Mouse (Mus musculus) stomach, embryonic 14.5 days (tissue): ENCODE data around the gene Dlgap1. TPM values are rescaled to one million over a fixed set of nuclear protein-coding genes. Genes with fewer than 3 reads are reported as not detected.

Experiments used
- ATAC-seq: fragments of 200-750 bp; cut with Nextera tagmentation; 2 replicates; pipeline ENCODE4 v1.8.0; 2017; ENCODE audit warnings: low read depth, moderate TSS enrichment; ENCODE audit not compliant: insufficient number of reproducible peaks, insufficient read depth, low FRiP score
- H3K27ac ChIP-seq: fragments of 300-500 bp; sonication (generic); 2 replicates; pipeline ENCODE4 v1.5.1; 2014; ENCODE audit warnings: mild to moderate bottlenecking, low read length, moderate library complexity, mixed read lengths
- H3K27me3 ChIP-seq: fragments of 300-500 bp; sonication (generic); 2 replicates; pipeline ENCODE4 v1.6.1; 2014; ENCODE audit warnings: low read length, control low read depth, mixed read lengths; ENCODE audit not compliant: control insufficient read depth, insufficient read depth
- H3K36me3 ChIP-seq: fragments of 300-500 bp; sonication (generic); 2 replicates; pipeline ENCODE4 v1.6.1; 2014; ENCODE audit warnings: mild to moderate bottlenecking, control low read depth, low read length, moderate library complexity, mixed read lengths; ENCODE audit not compliant: control insufficient read depth, insufficient read depth
- H3K4me1 ChIP-seq: fragments of 300-500 bp; sonication (generic); 2 replicates; pipeline ENCODE4 v1.6.1; 2014; ENCODE audit warnings: low read length, control low read depth, mixed read lengths; ENCODE audit not compliant: control insufficient read depth, insufficient read depth
- H3K4me2 ChIP-seq: fragments of 300-500 bp; sonication (generic); replicated peaks from 2 replicates; pipeline ENCODE4 v1.6.1; 2014; ENCODE audit warnings: low read depth, low read length, control low read depth
- H3K4me3 ChIP-seq: fragments of 300-500 bp; sonication (generic); 2 replicates; pipeline ENCODE4 v1.5.1; 2014; ENCODE audit warnings: low read depth, low read length, control low read depth
- H3K9ac ChIP-seq: fragments of 300-500 bp; sonication (generic); replicated peaks from 2 replicates; pipeline ENCODE4 v1.6.1; 2014; ENCODE audit warnings: low read depth, mild to moderate bottlenecking, control low read depth, low read length, moderate library complexity, mixed read lengths
- H3K9me3 ChIP-seq: fragments of 300-500 bp; sonication (generic); 2 replicates; pipeline ENCODE4 v1.6.1; 2016; ENCODE audit warnings: low read depth, low read length, control low read depth; ENCODE audit not compliant: control insufficient read depth
- WGBS: fragments of 180-500 bp; shearing (Covaris S2); extraction: QIAGEN DNeasy Blood & Tissue Kit; methylation state at CpG from one replicate; pipeline ENCODE4 v1.1.7; 2014; 5-methylcytosine and 5-hydroxymethylcytosine counted together
- polyA plus RNA-seq: library from polyadenylated mRNA; unstranded; fragments of >200 nt; fragmentation: Nextera tagmentation; extraction: Ambion mirVana; gene quantifications from 2 replicates; pipeline ENCODE4 v1.2.1, GENCODE M21; 2014

Gene Dlgap1
- polyA plus RNA-seq, 1 experiment from 2014 or later = 3.8 TPM

GRCm38 (mm10) chr17:70434549-70434948 is 465.7 kb downstream of the Dlgap1 start:
- H3K4me2 ChIP-seq = no peak overlapping the region
- H3K9me3 ChIP-seq = no peaks in the 10 kb centered on the region
- 84% methylated on average over 6 of the region's 6 CpGs for WGBS
- no peaks in the 10 kb centered on the region for H3K4me1 ChIP-seq
- H3K27me3 ChIP-seq = no peaks in the 10 kb centered on the region
- ATAC-seq = no peak
- H3K27ac ChIP-seq = no peak overlapping the region
- H3K36me3 ChIP-seq = no peaks in the 10 kb centered on the region
- H3K4me3 ChIP-seq = no peak overlapping the region
- no peak overlapping the region for H3K9ac ChIP-seq

DNA sequence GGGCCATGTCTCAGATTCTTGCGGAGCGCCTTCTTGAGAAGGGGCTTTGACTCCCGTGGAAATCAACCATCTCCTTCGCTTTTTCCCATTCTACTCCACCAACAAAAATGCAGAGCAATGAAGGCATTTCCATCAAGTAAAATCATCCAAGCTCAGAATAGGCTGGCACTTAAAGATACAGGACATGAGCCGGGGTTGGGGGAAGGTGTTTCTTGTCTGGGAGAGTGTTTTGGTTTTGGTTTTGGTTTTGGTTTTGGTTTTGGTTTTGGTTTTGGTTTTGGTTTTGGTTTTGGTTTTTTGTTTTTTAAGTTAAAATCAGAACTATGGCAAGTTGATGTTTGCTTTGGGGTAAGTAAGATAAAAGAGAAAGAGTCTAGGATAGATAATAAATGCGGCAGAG is 466.7 kb downstream of the Dlgap1 start:
- Histone ChIP-seq H3K4me2 (no peak overlapping the region), H3K27me3 (no peaks in the 10 kb centered on the region), H3K4me3 (no peak overlapping the region), H3K9me3 (no peaks in the 10 kb centered on the region), H3K27ac (no peak overlapping the region), H3K4me1 (no peaks in the 10 kb centered on the region), H3K9ac (no peak overlapping the region), H3K36me3 (no peaks in the 10 kb centered on the region)
- WGBS = 82% methylated on average over 6 of the region's 6 CpGs
- no peak for ATAC-seq

- no peak overlapping the region for H3K27ac ChIP-seq
- no peak for ATAC-seq
- 77% methylated on average over 5 of the region's 5 CpGs for WGBS
- no peak overlapping the region for H3K4me2 ChIP-seq
- no peak overlapping the region for H3K4me3 ChIP-seq
- H3K9ac ChIP-seq = no peak overlapping the region
- H3K4me1 ChIP-seq = no peaks in the 10 kb centered on the region
- H3K9me3 ChIP-seq = no peaks in the 10 kb centered on the region
- no peaks in the 10 kb centered on the region for H3K27me3 ChIP-seq
- H3K36me3 ChIP-seq = no peaks in the 10 kb centered on the region
Observed at GRCm38 (mm10) chr17:70437229-70437628, 468.4 kb downstream of the Dlgap1 start.

DNA sequence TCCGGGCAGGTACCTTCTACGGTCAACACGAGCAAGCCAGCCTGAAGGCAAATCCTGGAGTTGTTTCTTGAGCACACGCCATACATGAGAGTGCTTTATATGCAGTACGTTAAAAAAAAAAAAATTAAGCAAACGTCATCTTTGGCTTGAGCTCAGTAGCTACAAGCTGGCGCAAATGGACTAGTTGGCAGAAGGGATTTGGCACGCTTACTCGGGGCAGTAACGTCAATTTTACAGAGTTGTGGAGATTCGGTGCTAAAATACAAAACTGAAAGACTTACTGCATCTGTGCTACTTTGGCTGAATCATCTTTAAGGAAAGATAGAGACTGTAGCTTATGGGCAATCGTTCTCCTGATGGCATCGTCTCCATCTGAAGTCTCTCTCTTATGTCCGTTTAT is 474.1 kb downstream of the Dlgap1 start:
- Histone ChIP-seq H3K36me3 (no peaks in the 10 kb centered on the region), H3K9ac (no peak overlapping the region), H3K4me1 (no peaks in the 10 kb centered on the region), H3K27ac (no peak overlapping the region), H3K4me3 (no peak overlapping the region), H3K9me3 (no peaks in the 10 kb centered on the region), H3K4me2 (no peak overlapping the region), H3K27me3 (no peaks in the 10 kb centered on the region)
- 87% methylated on average over 14 of the region's 14 CpGs for WGBS
- ATAC-seq = no peak

GRCm38 (mm10) chr17:70446451-70446850 is 477.6 kb downstream of the Dlgap1 start:
- H3K36me3 ChIP-seq = no peaks in the 10 kb centered on the region
- 74% methylated on average over 8 of the region's 8 CpGs for WGBS
- H3K27ac ChIP-seq = no peak overlapping the region
- no peak for ATAC-seq
- H3K27me3 ChIP-seq = no peaks in the 10 kb centered on the region
- H3K4me1 ChIP-seq = no peaks in the 10 kb centered on the region
- no peak overlapping the region for H3K4me3 ChIP-seq
- H3K9me3 ChIP-seq = no peaks in the 10 kb centered on the region
- H3K9ac ChIP-seq = no peak overlapping the region
- no peak overlapping the region for H3K4me2 ChIP-seq

DNA sequence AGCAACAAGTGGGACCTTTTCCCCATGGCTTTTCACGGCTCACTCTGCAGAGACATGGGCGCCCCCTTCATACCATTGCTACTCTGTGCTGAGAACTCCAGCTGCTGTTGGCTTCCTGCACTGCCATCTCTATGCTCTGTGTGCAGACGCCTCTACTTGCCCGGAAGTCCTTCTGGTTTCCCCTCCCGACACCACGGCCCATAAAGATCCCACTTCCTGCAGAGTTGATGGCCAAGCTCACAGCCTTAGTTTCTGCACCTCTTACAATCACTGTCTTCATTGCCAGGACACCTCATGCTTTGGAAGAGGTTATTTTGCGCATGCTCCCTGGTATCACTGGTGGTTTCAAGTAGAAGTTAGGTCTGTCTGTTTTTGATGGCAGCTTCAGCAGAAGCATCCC is 486.2 kb downstream of the Dlgap1 start:
- Histone ChIP-seq H3K4me3 (no peak overlapping the region), H3K27me3 (no peaks in the 10 kb centered on the region), H3K27ac (no peak overlapping the region), H3K4me2 (no peak overlapping the region), H3K36me3 (no peaks in the 10 kb centered on the region), H3K9me3 (no peaks in the 10 kb centered on the region), H3K4me1 (no peaks in the 10 kb centered on the region), H3K9ac (no peak overlapping the region)
- 86% methylated on average over 7 of the region's 7 CpGs for WGBS
- no peak for ATAC-seq

DNA sequence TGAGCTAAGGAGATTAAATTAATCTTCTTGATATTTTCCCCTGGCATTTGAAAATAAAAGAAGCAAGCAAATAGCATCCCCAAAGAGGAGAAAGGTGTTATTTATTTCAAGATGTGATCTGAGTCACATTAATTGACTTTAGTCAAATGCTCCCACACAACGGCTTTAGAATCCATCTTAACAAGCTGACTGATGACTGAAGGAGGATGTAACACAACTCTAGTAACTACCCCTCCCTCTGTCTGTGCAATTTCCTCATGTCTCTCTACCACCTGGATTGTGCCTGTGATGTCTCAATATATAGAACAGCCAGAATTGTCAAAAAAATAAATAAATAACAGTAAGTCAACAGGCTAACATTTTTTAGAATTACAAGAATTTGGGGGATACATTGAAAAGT is 488.2 kb downstream of the Dlgap1 start:
- WGBS = 68% methylated on average over 1 of the region's 1 CpGs
- Histone ChIP-seq H3K36me3 (no peaks in the 10 kb centered on the region), H3K4me3 (no peak overlapping the region), H3K4me2 (no peak overlapping the region), H3K9me3 (no peaks in the 10 kb centered on the region), H3K27me3 (no peaks in the 10 kb centered on the region), H3K9ac (no peak overlapping the region), H3K27ac (no peak overlapping the region), H3K4me1 (no peaks in the 10 kb centered on the region)
- no peak for ATAC-seq

- WGBS = 88% methylated on average over 8 of the region's 8 CpGs
- no peak overlapping the region for H3K27ac ChIP-seq
Observed at GRCm38 (mm10) chr17:70462231-70462630, 493.4 kb downstream of the Dlgap1 start.

GRCm38 (mm10) chr17:70462771-70463491 is 494.1 kb downstream of the Dlgap1 start:
- whole genome bisulfite sequencing = 70% methylated on average over 8 of the region's 8 CpGs
- H3K4me1 ChIP-seq = no peaks in the 10 kb centered on the region

More at GRCm38 (mm10) chr17:70462231-70462630, 493.4 kb downstream of the Dlgap1 start:
- ATAC-seq = no peak
- H3K9me3 ChIP-seq = no peaks in the 10 kb centered on the region
- H3K4me2 ChIP-seq = no peak overlapping the region
- H3K4me3 ChIP-seq = no peak overlapping the region
- H3K27me3 ChIP-seq = no peaks in the 10 kb centered on the region
- H3K9ac ChIP-seq = no peak overlapping the region
- no peaks in the 10 kb centered on the region for H3K36me3 ChIP-seq
- H3K4me1 ChIP-seq = no peaks in the 10 kb centered on the region

More at GRCm38 (mm10) chr17:70462771-70463491, 494.1 kb downstream of the Dlgap1 start:
- H3K36me3 ChIP-seq = no peaks in the 10 kb centered on the region
- no peaks in the 10 kb centered on the region for H3K27me3 ChIP-seq
- no peak overlapping the region for H3K27ac ChIP-seq
- H3K9ac ChIP-seq = no peak overlapping the region
- H3K4me3 ChIP-seq = no peak overlapping the region
- H3K4me2 ChIP-seq = no peak overlapping the region
- H3K9me3 ChIP-seq = no peaks in the 10 kb centered on the region
- ATAC-seq = no peak
